Mouse (Mus musculus) gonadal fat pad, adult 2 months (tissue): ENCODE measurements around the gene Lbh. TPM values are rescaled to one million over a fixed set of nuclear protein-coding genes. Genes with fewer than 3 reads are reported as not detected.

Experiments used
- DNase-seq: peaks from one replicate; pipeline ENCODE4 v3.0.0-alpha.2; 2012; ENCODE audit warnings: low read depth
- polyA plus RNA-seq: library from polyadenylated mRNA; depleted of rRNA; stranded (reverse); fragments of >200 nt; gene quantifications from 2 replicates; pipeline ENCODE4 v1.2.3, GENCODE M21; 2012; rRNA removed

Lbh gene
- polyA plus RNA-seq, 1 experiment: 54.2 TPM

DNA sequence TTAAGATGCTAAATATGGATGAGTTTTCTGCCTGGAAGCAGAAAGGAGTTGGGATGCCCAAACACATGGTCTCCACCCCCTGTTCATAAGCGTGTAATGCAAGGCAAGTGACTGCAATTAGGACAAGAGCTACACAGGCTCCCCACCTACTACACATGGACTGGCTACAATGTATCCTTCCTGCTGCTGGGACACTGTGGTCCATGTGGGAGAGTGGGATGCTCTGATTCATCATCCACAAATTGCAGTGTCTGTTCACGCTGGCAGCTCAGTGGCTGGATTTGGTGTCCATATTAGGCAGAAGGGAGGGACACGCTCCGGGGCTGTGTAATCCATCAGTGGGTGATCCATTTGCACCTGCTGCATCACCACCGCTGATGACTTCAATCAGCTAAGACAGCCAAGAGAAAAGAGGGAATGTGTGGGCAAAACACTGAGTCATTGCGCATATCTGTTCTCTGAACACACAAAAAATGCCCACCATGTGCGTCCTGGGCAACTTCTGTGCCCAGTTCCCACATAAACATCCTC, 52.6 kb downstream of the Lbh start:
- DNase-seq: no peak

DNA sequence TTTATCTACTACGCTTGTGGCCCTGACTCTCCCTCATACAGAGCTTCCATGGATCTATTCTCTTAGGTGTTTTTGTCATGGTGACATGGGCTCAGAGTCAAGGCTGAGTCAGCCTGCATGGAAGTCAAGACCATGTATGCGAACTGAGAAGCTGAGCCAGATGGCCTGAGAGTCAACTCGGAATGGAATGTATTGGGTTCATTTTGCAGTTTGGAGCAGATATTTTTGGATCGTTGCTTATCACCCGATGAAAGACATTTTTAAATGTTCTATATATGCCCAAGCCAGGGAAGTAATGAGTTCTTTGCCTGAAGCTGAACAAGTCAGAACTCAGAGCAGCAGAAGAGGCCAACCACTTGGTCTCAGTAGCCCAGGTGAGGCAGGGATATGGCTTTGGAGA, 54.9 kb downstream of the Lbh start:
- DNase-seq: no peak

DNA sequence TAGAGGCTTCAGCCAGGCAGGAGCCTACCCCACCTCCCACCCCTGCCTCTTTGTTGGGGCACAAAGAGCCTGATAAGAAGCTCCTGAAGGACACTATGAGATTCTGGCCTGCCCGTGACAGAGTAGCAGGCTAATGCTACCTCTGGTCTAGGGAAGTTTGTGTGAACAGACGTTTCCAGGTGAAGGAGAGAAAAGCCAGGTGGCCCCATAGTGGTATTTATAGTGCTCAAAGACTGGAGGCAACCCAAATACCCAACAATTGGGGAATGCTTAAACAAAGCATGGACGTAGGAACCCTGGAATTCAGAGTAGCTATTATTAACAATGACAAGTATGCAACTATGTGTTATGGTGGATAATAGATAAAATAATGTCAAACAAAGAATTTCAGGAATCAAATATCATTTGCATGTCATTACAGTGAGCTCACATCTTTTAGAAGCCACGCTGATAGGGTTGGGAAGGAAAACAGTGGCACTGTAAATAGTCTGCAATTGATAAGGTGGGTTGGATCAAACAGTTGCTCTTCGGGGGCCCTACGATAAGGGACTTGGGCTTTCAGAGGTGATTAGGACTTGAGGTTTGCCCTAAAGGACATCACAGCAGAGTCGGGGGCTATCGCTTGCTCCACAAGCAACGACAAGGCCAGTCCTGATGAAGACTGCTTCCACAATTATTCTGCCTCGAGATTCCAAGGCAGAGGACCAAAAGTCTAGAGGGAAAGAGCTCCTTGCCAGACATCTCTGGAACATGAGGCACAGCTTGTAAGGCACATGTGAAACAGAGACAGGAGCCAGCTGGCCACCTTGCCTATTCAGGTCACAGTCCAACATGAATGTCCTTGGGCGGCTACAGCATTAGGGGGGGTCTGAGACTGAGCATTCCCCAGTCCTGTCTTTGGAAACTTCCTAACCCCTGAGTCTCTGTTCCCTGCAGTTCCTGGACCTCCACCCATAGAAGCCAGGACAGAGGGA, 58.4 kb downstream of the Lbh start:
- no peak for DNase-seq

DNA sequence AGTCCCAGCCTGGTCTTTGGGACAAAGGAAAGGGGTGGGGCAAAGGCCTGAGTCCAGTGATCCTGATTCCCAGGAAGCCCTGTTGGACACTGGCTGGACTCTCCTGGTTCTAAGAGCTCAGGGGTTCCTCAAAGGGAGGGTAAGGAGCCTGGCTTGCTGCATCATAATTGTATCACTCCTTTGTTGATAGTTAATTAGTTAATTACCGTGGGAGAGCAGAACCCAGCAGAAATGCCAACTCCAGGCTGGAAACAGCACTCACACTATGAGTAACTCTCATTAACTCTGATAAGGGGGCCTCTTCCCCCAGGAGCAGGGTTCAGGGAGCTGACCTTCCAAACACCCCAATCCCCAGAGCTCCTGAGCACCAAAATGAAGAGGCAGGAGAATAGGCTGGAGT, 59.5 kb downstream of the Lbh start:
- DNase-seq: no peak

DNA sequence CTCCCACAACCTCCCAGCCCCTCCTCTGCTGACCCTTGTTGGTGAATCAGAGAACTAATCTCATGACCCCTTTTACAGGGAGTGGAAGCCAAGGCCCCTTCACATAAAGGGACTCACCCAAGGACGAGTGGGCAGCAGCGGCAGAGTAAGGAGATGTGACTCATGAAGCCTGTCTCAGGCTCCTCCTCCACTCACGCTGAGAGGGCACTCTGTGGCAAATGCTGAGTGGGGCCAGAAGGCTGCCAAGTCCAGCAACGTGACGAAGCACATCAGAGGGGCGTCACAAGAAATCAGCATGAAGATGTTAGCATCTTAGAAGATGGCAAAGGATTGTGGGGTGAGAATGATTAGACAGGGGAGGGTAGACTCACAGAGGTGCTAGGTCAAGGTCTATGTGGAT, 64.1 kb downstream of the Lbh start:
- DNase-seq: no peak

DNA sequence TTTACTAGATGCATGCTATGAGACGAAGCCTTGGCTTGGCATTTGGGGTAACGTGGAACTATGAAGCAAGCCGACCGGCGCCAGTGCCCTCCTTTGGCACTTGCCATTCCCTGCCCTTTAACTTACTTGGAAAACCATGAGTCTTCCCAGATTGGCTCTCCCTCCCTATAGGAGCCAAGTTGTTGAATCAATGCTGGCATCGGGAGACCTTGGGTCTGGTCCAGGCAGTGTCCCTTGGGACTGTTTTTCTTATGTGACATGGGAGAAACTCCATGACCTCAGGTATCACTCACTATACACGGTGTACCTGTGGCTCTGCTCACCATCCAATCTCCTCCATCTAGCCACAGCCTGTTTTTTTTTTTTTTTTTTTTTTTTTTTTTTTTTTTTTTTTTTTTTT, 65.4 kb downstream of the Lbh start:
- peak; percentile 54 for DNase-seq

DNA sequence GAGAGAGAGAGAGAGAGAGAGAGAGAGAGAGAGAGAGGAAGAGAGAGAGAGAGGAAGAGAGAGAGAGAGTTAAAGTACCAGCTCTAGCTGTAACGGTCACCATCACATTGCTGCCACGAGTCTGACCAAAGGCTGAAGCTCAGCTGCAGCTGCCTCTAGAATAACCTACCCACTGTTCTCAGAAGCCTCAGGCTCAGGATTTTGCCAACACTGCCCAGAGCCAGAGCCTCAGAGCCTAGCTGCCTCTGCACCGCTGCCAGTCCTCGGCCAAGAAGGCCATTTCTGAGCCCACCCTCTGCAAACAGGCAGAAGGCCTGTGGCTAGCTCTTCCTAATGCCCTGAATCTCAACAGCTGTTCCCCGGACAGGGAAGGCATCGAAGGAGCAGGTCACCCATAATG, 70.9 kb downstream of the Lbh start:
- no peak for DNase-seq

Other genes starting within 250 kb of the Lbh start
- 41.5 and 41.7 TPM in 2 replicates for gene Ypel5, start 81.9 kb upstream of the Lbh start, polyA plus RNA-seq
- gene Lclat1, start 189.7 kb downstream of the Lbh start, polyA plus RNA-seq: 12.6 and 39.0 TPM in 2 replicates